Mouse (Mus musculus) embryonic facial prominence, embryonic 13.5 days (tissue): Measurements from ENCODE around the gene Rundc3a. TPM values are rescaled to one million over a fixed set of nuclear protein-coding genes. Genes with fewer than 3 reads are reported as not detected.
A peak's percentile ranks its signal among the peaks of the same experiment; 100 is the strongest.

Experiments
- ATAC-seq: fragments of 200-750 bp; cut with Nextera tagmentation; 2 replicates; pipeline ENCODE4 v1.8.0; 2017; ENCODE audit warnings: low read depth; ENCODE audit not compliant: insufficient number of reproducible peaks, insufficient read depth, low FRiP score, low TSS enrichment
- H3K27ac ChIP-seq: fragments of 300-500 bp; sonication (generic); 2 replicates; pipeline ENCODE4 v1.5.1; 2015; ENCODE audit warnings: moderate library complexity, mild to moderate bottlenecking, inconsistent platforms
- H3K27me3 ChIP-seq: fragments of 300-500 bp; sonication (generic); 2 replicates; pipeline ENCODE4 v1.6.1; 2015; ENCODE audit warnings: mild to moderate bottlenecking, inconsistent platforms
- H3K36me3 ChIP-seq: fragments of 300-500 bp; sonication (generic); 2 replicates; pipeline ENCODE4 v1.6.1; 2015; ENCODE audit warnings: mild to moderate bottlenecking, inconsistent platforms
- H3K4me1 ChIP-seq: fragments of 300-500 bp; sonication (generic); 2 replicates; pipeline ENCODE4 v1.6.1; 2015; ENCODE audit warnings: inconsistent platforms
- H3K4me2 ChIP-seq: fragments of 300-500 bp; sonication (generic); 2 replicates; pipeline ENCODE4 v1.6.1; 2015; ENCODE audit warnings: moderate library complexity, mild to moderate bottlenecking, inconsistent platforms
- H3K4me3 ChIP-seq: fragments of 300-500 bp; sonication (generic); 2 replicates; pipeline ENCODE4 v1.5.1; 2015; ENCODE audit warnings: mild to moderate bottlenecking, inconsistent platforms
- H3K9ac ChIP-seq: fragments of 300-500 bp; sonication (generic); 2 replicates; pipeline ENCODE4 v1.6.1; 2015; ENCODE audit warnings: mild to moderate bottlenecking, inconsistent platforms
- H3K9me3 ChIP-seq: fragments of 300-500 bp; sonication (generic); 2 replicates; pipeline ENCODE4 v1.6.1; 2016; ENCODE audit warnings: inconsistent platforms
- WGBS: fragments of 180-500 bp; shearing (Covaris S2); methylation state at CpG from one replicate; pipeline ENCODE4 v1.1.7; 2015; ENCODE audit warnings: mixed read lengths; 5-methylcytosine and 5-hydroxymethylcytosine counted together
- microRNA-seq: library from miRNA; unstranded; fragments of <30 nt; microRNA quantifications from one replicate; pipeline ENCODE4, GENCODE M21; 2016
- polyA plus RNA-seq: library from polyadenylated mRNA; unstranded; fragments of >200 nt; fragmentation: Nextera tagmentation; extraction: Ambion mirVana; gene quantifications from 2 replicates; pipeline ENCODE4 v1.2.1, GENCODE M21; 2015

Rundc3a gene
- polyA plus RNA-seq, 1 experiment from 2014 or later = 3.6 TPM

DNA sequence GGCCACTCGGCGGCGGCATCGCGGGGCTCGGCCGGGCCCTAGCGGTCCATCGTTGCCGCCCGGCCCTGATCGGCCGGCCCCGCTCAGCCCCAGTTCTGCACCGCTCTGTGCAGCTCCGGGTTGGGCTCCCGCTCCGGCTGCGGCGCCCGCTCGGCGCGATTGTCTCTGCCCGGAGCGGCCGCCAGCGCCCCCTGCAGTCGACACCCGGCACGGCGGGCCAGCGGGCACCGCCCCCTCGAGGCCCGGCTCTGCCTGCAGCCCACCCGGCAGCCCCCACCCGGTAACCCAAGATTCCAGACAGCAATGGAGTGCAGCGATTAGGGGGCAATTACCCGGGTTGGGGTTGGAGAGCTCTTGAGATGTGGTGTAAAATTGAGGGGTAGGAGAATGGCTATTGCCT, 54.3 kb downstream of the Rundc3a start, which contains the start of gene Fam171a2:
Gene Fam171a2, minus strand, starts transcription at position 186 of the 400 bp plus-strand sequence.
- ATAC-seq = peak; percentile 67
- peak within 1 kb of the TSS; percentile 93 for H3K4me3 ChIP-seq
- H3K4me1 ChIP-seq = peaks cover 47% of the 10 kb centered on the region
- peak within 1 kb of the TSS; percentile 95 for H3K27ac ChIP-seq
- H3K27me3 ChIP-seq = peaks cover 12% of the 10 kb centered on the region
- under 1% methylated on average over 40 of the region's 40 CpGs for WGBS
- H3K9ac ChIP-seq = peak within 1 kb of the TSS; percentile 98
- H3K4me2 ChIP-seq = peak within 1 kb of the TSS; percentile 84
- H3K36me3 ChIP-seq = peaks cover 14% of the 10 kb centered on the region
- H3K9me3 ChIP-seq = no peaks in the 10 kb centered on the region

DNA sequence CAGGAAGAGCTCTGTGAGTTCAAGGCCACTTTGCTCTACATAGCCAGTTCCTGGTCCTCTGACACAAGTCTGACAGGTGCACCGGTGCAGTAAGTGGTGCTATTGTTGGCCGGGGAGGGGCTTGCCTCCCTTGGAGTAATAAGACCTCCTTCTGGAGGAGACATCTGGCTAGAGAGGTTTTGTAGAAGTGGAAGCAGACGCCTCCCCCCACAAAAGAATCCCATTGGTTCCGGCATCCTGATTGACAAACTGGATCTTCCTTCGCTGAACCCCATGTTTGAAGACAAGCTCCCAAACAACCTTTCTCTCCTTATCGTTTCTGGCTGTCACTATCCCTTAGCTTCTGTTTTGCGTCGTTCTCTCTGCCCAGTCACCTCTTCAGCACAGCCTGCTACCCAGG, 55.1 kb downstream of the Rundc3a start:
- Histone ChIP-seq H3K9me3 (no peaks in the 10 kb centered on the region), H3K4me1 (peaks cover 47% of the 10 kb centered on the region), H3K36me3 (peaks cover 7% of the 10 kb centered on the region), H3K4me3 (peak overlapping the region; percentile 93; the same call in 1 of the 2 replicates), H3K4me2 (peak overlapping the region; percentile 84; the same call in 1 of the 2 replicates), H3K27ac (0 out of 2 replicates have a peak overlapping the region, but pooled peaks have one; percentile 33), H3K27me3 (peaks cover 18% of the 10 kb centered on the region), H3K9ac (0 out of 2 replicates have a peak overlapping the region, but pooled peaks have one; percentile 16)
- 6% methylated on average over 8 of the region's 8 CpGs for WGBS
- ATAC-seq = no peak

DNA sequence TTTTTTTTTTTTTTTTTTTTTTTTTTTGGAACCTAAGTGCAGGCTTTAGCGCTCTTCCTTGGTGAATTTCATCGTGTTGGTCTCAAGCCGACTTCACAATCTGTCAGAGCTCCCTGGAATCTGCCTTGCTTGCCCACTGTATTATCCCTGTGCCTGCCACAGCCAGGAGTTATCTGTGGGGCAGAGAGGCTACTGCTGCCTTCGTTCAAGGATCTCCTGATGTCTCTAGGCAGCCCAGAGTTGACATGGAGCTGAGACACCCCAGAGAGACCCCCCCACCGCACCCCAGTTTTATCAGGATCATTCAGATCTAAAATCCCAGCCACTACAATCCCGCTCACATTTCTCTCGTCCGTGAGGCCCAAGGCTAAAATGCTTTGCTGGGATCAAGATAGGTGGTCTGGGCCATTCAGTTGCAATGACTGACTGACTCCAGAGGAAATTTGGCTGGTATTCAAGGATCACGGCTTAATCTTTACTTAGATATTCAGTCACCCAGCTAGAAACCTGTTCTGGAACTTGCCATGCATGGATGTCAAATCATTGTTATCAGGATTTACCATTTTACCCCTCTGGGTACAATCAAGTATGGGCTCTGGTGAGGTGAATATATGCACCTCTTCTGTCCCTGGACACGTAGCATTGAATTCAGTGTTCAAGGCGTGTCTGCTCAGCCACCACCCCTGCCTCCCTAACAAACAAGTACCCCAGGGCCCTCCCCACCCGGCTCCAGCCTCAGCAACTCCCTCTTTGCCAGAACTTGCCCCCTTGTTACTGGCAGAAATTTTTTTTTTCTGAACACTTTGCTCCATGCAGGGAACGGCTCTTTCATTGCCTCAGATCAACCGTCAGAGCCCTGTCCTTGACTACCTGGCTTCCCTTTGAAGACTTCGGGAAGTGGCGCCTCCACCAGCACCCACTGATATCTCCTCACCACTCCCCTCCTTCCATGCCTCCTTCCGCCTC, 56.1 kb downstream of the Rundc3a start:
- Histone ChIP-seq H3K4me1 (peaks cover 42% of the 10 kb centered on the region), H3K9ac (no peak overlapping the region), H3K36me3 (no peaks in the 10 kb centered on the region), H3K27me3 (peaks cover 19% of the 10 kb centered on the region), H3K9me3 (no peaks in the 10 kb centered on the region), H3K4me2 (no peak overlapping the region), H3K4me3 (no peak overlapping the region), H3K27ac (peak overlapping the region; percentile 34)
- 30% methylated on average over 17 of the region's 17 CpGs for WGBS
- no peak for ATAC-seq

Small RNA genes lying within 50 kb of the gene (microRNA-seq; reads per million reads assigned to microRNA genes)
- not detected for gene Mir6930

Other genes starting within 250 kb of the Rundc3a start
- 0.32 TPM in 1 of 2 replicates, not detected in the other for gene Nags, start 247.9 kb upstream of the Rundc3a start, polyA plus RNA-seq
- gene Tmem101, start 237.0 kb upstream of the Rundc3a start, polyA plus RNA-seq = 45.4 and 45.5 TPM in 2 replicates
- 125 and 159 TPM in 2 replicates for gene Lsm12, start 208.1 kb upstream of the Rundc3a start, polyA plus RNA-seq
- gene G6pc3, start 203.8 kb upstream of the Rundc3a start, polyA plus RNA-seq = 27.6 and 28.3 TPM in 2 replicates
- 80.5 and 84.4 TPM in 2 replicates for gene Hdac5, start 163.2 kb upstream of the Rundc3a start, polyA plus RNA-seq
- 18.3 and 19.7 TPM in 2 replicates for gene BC030867, start 144.5 kb upstream of the Rundc3a start, polyA plus RNA-seq
- 0.11 and 0.18 TPM in 2 replicates for gene Asb16, start 124.7 kb upstream of the Rundc3a start, polyA plus RNA-seq
- 51.8 and 54.8 TPM in 2 replicates for gene Tmub2, start 108.5 kb upstream of the Rundc3a start, polyA plus RNA-seq
- gene Atxn7l3, start 96.8 kb upstream of the Rundc3a start, polyA plus RNA-seq = 21.6 and 23.8 TPM in 2 replicates
- 88.5 and 93.6 TPM in 2 replicates for gene Ubtf, start 73.7 kb upstream of the Rundc3a start, polyA plus RNA-seq
- gene Slc4a1, start 27.2 kb upstream of the Rundc3a start, polyA plus RNA-seq = 6.3 and 16.6 TPM in 2 replicates
- gene Slc25a39, start 14.5 kb downstream of the Rundc3a start, polyA plus RNA-seq = 191 and 195 TPM in 2 replicates
- 124 and 126 TPM in 2 replicates for gene Grn, start 36.9 kb downstream of the Rundc3a start, polyA plus RNA-seq
- 8.1 and 8.2 TPM in 2 replicates for gene Fam171a2, start 54.3 kb downstream of the Rundc3a start, polyA plus RNA-seq
- gene Itga2b, start 76.7 kb downstream of the Rundc3a start, polyA plus RNA-seq = 6.2 and 6.7 TPM in 2 replicates
- gene Gpatch8, start 163.0 kb downstream of the Rundc3a start, polyA plus RNA-seq = 84.0 and 84.7 TPM in 2 replicates
- 16.1 and 17.0 TPM in 2 replicates for gene Gm11627, start 186.1 kb downstream of the Rundc3a start, polyA plus RNA-seq
- 63.0 and 67.8 TPM in 2 replicates for gene Fzd2, start 211.0 kb downstream of the Rundc3a start, polyA plus RNA-seq